Mouse (Mus musculus) neural tube, embryonic 12.5 days (tissue): ENCODE data around the gene Gcn1l1. TPM values are rescaled to one million over a fixed set of nuclear protein-coding genes. Genes with fewer than 3 reads are reported as not detected.
A peak's percentile ranks its signal among the peaks of the same experiment; 100 is the strongest.

Experiments used
- ATAC-seq: fragments of 200-750 bp; cut with Nextera tagmentation; 2 replicates; pipeline ENCODE4 v1.8.0; 2017; ENCODE audit warnings: low read depth, mild to moderate bottlenecking, moderate TSS enrichment, moderate library complexity; ENCODE audit not compliant: low FRiP score
- H3K27ac ChIP-seq: fragments of 300-500 bp; sonication (generic); 2 replicates; pipeline ENCODE4 v1.5.1; 2016
- H3K27me3 ChIP-seq: fragments of 300-500 bp; sonication (generic); replicated peaks from 2 replicates; pipeline ENCODE4 v1.6.1; 2016; ENCODE audit warnings: mild to moderate bottlenecking
- H3K36me3 ChIP-seq: fragments of 300-500 bp; sonication (generic); 2 replicates; pipeline ENCODE4 v1.6.1; 2016; ENCODE audit warnings: mild to moderate bottlenecking
- H3K4me1 ChIP-seq: fragments of 300-500 bp; sonication (generic); 2 replicates; pipeline ENCODE4 v1.6.1; 2016
- H3K4me2 ChIP-seq: fragments of 300-500 bp; sonication (generic); replicated peaks from 2 replicates; pipeline ENCODE4 v1.6.1; 2016; ENCODE audit warnings: mild to moderate bottlenecking
- H3K4me3 ChIP-seq: fragments of 300-500 bp; sonication (generic); 2 replicates; pipeline ENCODE4 v1.5.1; 2016
- H3K9ac ChIP-seq: fragments of 300-500 bp; sonication (generic); 2 replicates; pipeline ENCODE4 v1.6.1; 2016; ENCODE audit warnings: mild to moderate bottlenecking
- H3K9me3 ChIP-seq: fragments of 300-500 bp; sonication (generic); 2 replicates; pipeline ENCODE4 v1.6.1; 2016; ENCODE audit warnings: mild to moderate bottlenecking
- WGBS: fragments of 180-500 bp; shearing (Covaris S2); methylation state at CpG from one replicate; pipeline ENCODE4 v1.1.7; 2016; 5-methylcytosine and 5-hydroxymethylcytosine counted together
- polyA plus RNA-seq: library from polyadenylated mRNA; unstranded; fragments of >200 nt; fragmentation: Nextera tagmentation; extraction: Ambion mirVana; gene quantifications from 2 replicates; pipeline ENCODE4 v1.2.1, GENCODE M21; 2016

Gcn1l1 gene
- polyA plus RNA-seq, 1 experiment from 2014 or later: 47.1 TPM

DNA sequence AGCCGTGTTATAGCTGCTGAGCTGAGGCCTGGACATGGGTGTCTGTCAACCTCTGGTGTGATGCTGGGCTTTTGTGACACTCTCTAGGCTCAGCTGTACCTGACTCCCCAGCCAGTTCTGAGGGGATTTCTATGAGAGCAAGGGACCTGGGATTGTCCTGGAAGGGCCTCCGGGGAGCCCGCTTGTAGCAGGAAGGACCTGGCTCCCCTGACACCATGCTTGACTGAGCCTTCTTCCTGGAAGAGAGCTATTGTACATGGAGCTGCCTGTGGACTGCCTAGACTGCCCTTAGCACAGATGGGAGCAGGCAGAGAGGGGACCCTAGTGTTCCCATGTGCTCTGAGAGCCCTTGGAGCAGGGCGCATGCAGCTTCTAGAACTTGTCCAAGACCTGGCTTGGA, 39.6 kb upstream of the Gcn1l1 start:
- peaks cover 24% of the 10 kb centered on the region for H3K4me1 ChIP-seq
- H3K27ac ChIP-seq: no peak overlapping the region
- ATAC-seq: no peak
- H3K9ac ChIP-seq: no peak overlapping the region
- no peak overlapping the region for H3K4me3 ChIP-seq
- H3K27me3 ChIP-seq: no peaks in the 10 kb centered on the region
- WGBS: 93% methylated on average over 4 of the region's 4 CpGs
- H3K36me3 ChIP-seq: no peaks in the 10 kb centered on the region
- no peaks in the 10 kb centered on the region for H3K9me3 ChIP-seq
- H3K4me2 ChIP-seq: no peak overlapping the region

DNA sequence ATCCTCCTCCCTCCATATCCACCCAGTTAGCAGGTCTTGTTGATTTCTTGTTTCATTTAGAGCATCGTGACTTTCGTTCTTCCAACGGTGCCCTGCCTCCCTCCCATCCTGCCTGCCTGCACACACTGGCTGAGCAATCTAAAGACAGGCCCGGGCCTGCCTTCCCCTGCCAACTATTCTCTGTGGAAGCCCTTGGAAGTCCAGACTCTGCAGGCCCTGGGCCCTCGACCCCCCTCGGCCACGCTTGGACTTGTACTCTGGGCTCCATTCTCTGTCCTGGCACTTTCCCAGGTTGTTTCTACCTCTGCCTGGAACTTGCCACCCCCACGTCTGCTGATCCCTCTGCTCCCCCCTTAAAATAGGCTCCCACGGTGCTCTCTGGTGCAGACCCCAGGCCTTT, 39.1 kb upstream of the Gcn1l1 start:
- no peak overlapping the region for H3K4me2 ChIP-seq
- no peak for ATAC-seq
- 88% methylated on average over 9 of the region's 9 CpGs for WGBS
- H3K4me3 ChIP-seq: no peak overlapping the region
- no peak overlapping the region for H3K27ac ChIP-seq
- no peak overlapping the region for H3K9ac ChIP-seq
- H3K4me1 ChIP-seq: peaks cover 29% of the 10 kb centered on the region
- H3K27me3 ChIP-seq: no peaks in the 10 kb centered on the region
- no peaks in the 10 kb centered on the region for H3K36me3 ChIP-seq
- H3K9me3 ChIP-seq: no peaks in the 10 kb centered on the region

DNA sequence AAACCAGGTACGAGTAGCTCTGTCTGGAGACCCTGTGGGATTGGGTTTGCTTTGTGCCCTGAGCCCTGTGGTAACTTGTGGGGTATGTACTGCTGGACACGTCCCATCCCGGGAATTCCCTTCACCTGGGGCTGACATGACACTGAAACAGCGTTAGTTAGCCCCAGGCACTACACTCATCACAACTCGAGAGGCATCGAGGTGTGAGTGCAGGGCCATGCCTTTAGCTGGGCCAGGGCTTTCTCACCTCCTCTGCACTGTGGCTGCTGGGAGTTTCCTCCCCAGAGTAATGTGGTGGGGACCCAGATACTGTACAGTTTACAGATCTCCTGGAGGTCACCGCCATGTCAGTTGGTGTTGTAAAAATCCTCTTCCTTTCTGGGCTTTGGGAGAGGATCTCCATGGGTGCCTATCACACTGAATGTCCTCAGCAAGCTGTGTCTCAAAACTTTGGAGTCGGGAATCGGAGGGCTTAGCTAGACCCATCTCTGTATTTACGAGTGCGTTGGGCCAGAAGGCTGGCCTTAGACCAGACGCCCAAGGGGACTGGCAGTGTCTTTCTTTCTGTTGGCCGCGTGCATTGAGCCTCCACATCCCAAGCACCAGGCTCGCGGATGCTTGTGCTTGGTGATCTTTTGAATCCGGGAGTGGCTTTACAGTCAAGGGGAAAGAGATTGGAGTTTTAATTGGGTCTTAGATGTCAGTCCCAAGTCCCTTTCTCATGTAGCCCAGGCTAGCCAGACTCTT, 38.4 kb upstream of the Gcn1l1 start:
- no peak overlapping the region for H3K4me3 ChIP-seq
- H3K36me3 ChIP-seq: no peaks in the 10 kb centered on the region
- no peak overlapping the region for H3K27ac ChIP-seq
- no peak overlapping the region for H3K9ac ChIP-seq
- 91% methylated on average over 17 of the region's 17 CpGs for WGBS
- H3K9me3 ChIP-seq: no peaks in the 10 kb centered on the region
- H3K27me3 ChIP-seq: no peaks in the 10 kb centered on the region
- peaks cover 36% of the 10 kb centered on the region for H3K4me1 ChIP-seq
- ATAC-seq: no peak
- H3K4me2 ChIP-seq: no peak overlapping the region

DNA sequence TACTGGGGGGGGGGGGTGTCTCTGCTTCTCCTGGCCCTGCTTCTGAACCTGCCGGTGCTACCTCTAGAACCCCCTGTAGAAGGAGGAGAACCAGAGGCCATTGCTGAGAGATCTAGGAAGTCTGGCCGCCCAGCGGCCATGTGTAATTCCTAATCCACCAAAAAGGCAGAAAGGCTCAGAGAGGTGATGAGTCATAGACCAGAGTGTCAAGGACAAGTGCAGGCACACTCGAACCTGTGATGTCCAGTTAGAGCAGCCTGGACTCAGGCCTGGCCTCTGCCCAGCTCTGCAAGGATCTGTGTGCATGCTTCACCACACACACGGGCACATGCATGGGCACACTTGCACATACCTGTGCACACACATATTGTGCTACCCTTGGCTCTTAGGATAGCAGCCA, 36.9 kb upstream of the Gcn1l1 start:
- WGBS: 89% methylated on average over 5 of the region's 5 CpGs
- H3K4me2 ChIP-seq: no peak overlapping the region
- H3K4me3 ChIP-seq: no peak overlapping the region
- no peaks in the 10 kb centered on the region for H3K36me3 ChIP-seq
- H3K27ac ChIP-seq: no peak overlapping the region
- no peaks in the 10 kb centered on the region for H3K9me3 ChIP-seq
- H3K27me3 ChIP-seq: no peaks in the 10 kb centered on the region
- ATAC-seq: no peak
- no peak overlapping the region for H3K9ac ChIP-seq
- peaks cover 43% of the 10 kb centered on the region for H3K4me1 ChIP-seq

DNA sequence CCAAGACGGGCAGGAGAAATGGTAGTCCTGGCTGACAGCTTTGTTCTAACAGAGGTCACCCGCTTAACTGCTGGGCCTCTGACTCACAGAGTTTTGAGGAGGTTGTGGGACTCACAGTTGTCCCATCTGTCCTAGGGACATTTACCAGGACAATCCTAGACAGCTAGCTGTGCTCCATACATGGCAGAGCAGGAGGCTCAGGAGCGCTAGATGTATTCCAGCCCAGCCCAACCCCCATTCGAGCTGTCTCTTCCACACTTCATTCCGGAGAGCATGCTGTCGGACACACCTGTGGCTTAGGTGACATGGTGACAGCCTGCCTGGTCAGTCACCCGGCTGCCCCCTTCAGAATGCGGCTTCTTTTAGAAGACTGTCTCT, 35.7 kb upstream of the Gcn1l1 start:
- Histone ChIP-seq H3K9me3 (no peaks in the 10 kb centered on the region), H3K4me2 (no peak overlapping the region), H3K4me3 (no peak overlapping the region), H3K27me3 (no peaks in the 10 kb centered on the region), H3K36me3 (no peaks in the 10 kb centered on the region), H3K9ac (no peak overlapping the region), H3K4me1 (peaks cover 45% of the 10 kb centered on the region), H3K27ac (no peak overlapping the region)
- WGBS: 75% methylated on average over 8 of the region's 8 CpGs
- ATAC-seq: no peak

DNA sequence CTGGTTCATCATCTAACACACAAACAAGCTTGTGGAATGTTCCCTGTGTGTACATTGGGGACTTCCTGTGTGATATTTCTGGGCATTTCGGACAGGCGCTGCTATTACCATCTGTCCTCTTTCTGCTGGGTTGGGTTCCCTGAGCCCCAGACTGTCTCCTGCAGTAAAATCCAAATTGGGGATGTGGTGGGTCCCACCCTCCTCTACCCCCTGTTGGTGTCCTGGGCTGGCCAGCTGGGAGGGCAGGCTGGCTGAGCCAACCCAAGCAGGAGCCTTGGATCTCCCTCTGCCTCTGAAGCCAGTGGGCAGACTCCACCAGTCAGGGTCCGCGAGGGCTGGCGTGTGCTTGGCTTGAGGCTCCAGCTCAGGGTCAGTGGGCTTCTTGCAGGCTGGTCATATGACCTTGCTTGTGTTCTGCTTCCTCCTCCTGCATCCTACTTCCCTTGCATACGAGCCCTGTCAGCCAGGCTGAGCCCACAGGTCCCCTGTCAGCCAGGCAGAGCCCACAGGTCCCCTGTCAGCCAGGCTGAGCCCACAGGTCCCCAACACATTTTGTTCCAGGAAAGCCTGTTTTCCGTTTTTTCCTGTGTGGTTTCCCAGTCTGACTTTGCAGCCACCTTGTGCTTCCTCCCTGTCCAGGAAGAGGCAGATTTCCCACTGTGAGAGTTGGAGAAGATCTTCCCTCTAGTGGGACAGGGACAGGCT, 35.2 kb upstream of the Gcn1l1 start:
- Histone ChIP-seq H3K9me3 (no peaks in the 10 kb centered on the region), H3K9ac (0 out of 2 replicates have a peak overlapping the region, but pooled peaks have one; percentile 33), H3K36me3 (no peaks in the 10 kb centered on the region), H3K4me2 (no peak overlapping the region), H3K4me3 (no peak overlapping the region), H3K27me3 (0 out of 2 replicates have a peak, but pooled peaks cover 3% of the 10 kb centered on the region), H3K27ac (no peak overlapping the region; the same call in 1 of the 2 replicates), H3K4me1 (peaks cover 51% of the 10 kb centered on the region)
- WGBS: 70% methylated on average over 7 of the region's 7 CpGs
- ATAC-seq: no peak

DNA sequence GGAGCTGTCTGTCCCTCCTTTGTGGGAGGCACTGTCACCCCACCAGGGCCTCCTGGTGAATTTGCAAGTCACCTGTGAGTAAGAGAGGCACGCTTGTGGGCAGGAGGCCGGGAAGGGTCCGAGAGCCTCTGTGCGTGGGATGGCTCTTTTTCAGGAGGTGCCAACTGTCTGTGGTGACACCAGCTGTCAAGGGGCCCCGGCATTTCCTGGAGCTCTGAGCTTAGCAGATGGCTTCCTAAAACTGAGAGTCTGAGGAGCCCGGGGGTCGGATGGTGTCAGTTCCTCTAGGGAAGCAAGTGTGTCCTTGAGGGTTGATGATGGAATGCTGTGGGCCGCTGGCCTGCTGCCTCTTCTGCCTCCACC, 34.6 kb upstream of the Gcn1l1 start:
- no peak for ATAC-seq
- Histone ChIP-seq H3K27me3 (0 out of 2 replicates have a peak, but pooled peaks cover 3% of the 10 kb centered on the region), H3K4me1 (peaks cover 56% of the 10 kb centered on the region), H3K36me3 (no peaks in the 10 kb centered on the region), H3K9me3 (no peaks in the 10 kb centered on the region), H3K9ac (0 out of 2 replicates have a peak overlapping the region, but pooled peaks have one; percentile 33), H3K4me2 (no peak overlapping the region), H3K4me3 (no peak overlapping the region), H3K27ac (no peak overlapping the region)
- WGBS: 62% methylated on average over 8 of the region's 8 CpGs

DNA sequence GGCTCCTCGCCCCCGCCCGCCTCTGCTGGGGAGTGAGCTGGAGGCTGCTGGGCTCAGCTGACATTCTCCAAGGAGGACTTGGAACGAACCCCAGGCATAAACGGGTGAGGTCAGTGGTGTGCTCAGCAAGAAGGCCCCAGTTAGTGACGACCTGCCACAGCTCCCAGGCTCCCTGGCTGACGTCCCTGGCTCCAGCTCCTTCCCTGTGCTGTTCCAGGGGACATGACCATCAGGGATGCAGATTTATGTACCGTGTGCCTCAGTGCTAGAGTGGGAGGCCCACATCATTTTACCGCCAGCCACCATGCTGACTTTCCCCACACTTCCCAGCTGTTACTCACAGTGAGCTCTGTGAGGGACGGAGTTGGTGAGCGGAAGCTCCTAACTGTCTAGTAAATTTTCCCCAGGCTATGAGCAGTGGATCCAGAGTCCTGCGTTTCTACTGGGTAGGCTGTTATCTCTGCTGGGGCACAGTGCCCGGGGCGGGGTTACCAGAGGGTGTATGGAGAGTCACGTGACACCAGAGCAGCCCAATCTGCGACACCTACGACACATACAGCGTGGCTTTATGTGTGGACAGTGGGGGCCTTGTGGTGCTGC, 33.3 kb upstream of the Gcn1l1 start:
- peak overlapping the region; percentile 17; the same call in 1 of the 2 replicates for H3K9ac ChIP-seq
- 0 out of 2 replicates have a peak, but pooled peaks cover 3% of the 10 kb centered on the region for H3K27me3 ChIP-seq
- no peak overlapping the region for H3K4me3 ChIP-seq
- H3K4me2 ChIP-seq: peak overlapping the region; percentile 21
- peaks cover 58% of the 10 kb centered on the region for H3K4me1 ChIP-seq
- H3K36me3 ChIP-seq: no peaks in the 10 kb centered on the region
- H3K9me3 ChIP-seq: no peaks in the 10 kb centered on the region
- H3K27ac ChIP-seq: peak overlapping the region; percentile 27; the same call in 1 of the 2 replicates
- ATAC-seq: peak; percentile 66
- 41% methylated on average over 18 of the region's 18 CpGs for WGBS

DNA sequence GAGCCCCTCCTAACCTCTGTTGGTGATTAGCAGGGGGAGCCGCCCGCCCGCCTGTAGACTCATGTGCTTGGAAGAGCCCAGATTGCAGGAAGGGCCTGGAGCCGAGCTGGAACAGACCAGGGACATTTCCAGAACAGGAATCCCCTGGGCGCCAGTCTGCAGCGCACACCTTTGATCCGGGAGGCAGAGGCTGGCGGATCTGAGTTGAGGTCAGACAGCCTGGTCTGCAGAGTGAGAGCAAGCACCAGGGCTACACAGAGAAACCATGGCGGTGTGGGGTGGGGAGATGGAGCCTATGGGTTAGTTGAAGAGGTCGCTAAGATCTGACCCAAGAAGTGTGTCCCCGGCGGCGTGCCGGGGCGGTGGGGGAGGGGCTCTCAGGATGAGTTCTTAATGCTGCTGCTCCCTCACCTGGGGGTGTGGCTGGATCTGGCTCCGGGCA, 30.7 kb upstream of the Gcn1l1 start:
- Histone ChIP-seq H3K4me3 (no peak overlapping the region), H3K27ac (no peak overlapping the region), H3K4me1 (peaks cover 65% of the 10 kb centered on the region), H3K27me3 (0 out of 2 replicates have a peak, but pooled peaks cover 6% of the 10 kb centered on the region), H3K9me3 (no peaks in the 10 kb centered on the region), H3K36me3 (no peaks in the 10 kb centered on the region), H3K9ac (no peak overlapping the region), H3K4me2 (no peak overlapping the region)
- ATAC-seq: no peak
- WGBS: 24% methylated on average over 16 of the region's 16 CpGs

DNA sequence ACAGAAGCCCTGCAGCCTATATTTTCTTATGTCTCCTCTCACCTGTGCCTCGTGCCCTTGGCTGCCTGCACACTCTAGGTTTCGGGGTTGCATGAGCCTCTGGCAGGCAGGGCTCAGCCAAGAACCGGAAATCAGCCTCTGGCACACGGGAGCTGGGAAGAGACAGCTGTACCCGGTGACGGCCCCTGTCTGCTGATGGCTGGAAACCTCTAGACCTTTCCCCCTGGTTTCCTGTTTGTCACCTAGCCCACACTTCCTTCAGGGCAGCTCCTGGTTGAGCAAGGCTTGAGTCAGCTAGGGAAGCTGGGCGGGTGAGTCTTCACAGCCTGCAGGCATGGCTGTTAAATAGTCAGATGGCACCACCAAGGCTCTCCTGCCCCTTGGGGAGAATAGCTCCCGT, 30.2 kb upstream of the Gcn1l1 start:
- no peaks in the 10 kb centered on the region for H3K36me3 ChIP-seq
- H3K4me2 ChIP-seq: no peak overlapping the region
- H3K9me3 ChIP-seq: no peaks in the 10 kb centered on the region
- ATAC-seq: no peak
- peaks cover 62% of the 10 kb centered on the region for H3K4me1 ChIP-seq
- no peak overlapping the region for H3K9ac ChIP-seq
- WGBS: 58% methylated on average over 8 of the region's 8 CpGs
- 0 out of 2 replicates have a peak, but pooled peaks cover 6% of the 10 kb centered on the region for H3K27me3 ChIP-seq
- H3K27ac ChIP-seq: no peak overlapping the region
- H3K4me3 ChIP-seq: no peak overlapping the region

DNA sequence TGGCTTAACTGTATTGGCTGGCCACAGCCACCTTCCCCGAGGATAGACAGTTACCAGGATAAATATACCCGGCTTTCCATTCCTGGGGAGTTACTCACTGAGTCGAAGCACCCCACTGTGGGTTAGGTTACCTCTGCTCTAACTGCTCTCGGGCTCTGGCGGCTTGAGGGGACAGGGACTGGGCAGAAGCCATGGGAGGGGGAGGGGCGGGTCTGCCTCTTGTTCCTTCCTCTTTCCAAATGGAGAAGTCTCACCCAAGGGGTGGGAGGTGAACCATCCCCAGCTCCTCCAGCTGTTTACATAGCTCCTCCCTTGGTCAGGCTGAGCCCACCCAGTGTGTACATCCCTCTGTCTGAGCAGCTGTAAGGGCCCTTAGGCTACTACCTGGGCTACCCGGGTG, 29.4 kb upstream of the Gcn1l1 start:
- peaks cover 54% of the 10 kb centered on the region for H3K4me1 ChIP-seq
- H3K4me3 ChIP-seq: no peak overlapping the region
- no peak overlapping the region for H3K4me2 ChIP-seq
- 0 out of 2 replicates have a peak, but pooled peaks cover 6% of the 10 kb centered on the region for H3K27me3 ChIP-seq
- WGBS: 37% methylated on average over 7 of the region's 7 CpGs
- H3K36me3 ChIP-seq: no peaks in the 10 kb centered on the region
- H3K9me3 ChIP-seq: no peaks in the 10 kb centered on the region
- H3K9ac ChIP-seq: no peak overlapping the region
- H3K27ac ChIP-seq: no peak overlapping the region
- ATAC-seq: no peak

DNA sequence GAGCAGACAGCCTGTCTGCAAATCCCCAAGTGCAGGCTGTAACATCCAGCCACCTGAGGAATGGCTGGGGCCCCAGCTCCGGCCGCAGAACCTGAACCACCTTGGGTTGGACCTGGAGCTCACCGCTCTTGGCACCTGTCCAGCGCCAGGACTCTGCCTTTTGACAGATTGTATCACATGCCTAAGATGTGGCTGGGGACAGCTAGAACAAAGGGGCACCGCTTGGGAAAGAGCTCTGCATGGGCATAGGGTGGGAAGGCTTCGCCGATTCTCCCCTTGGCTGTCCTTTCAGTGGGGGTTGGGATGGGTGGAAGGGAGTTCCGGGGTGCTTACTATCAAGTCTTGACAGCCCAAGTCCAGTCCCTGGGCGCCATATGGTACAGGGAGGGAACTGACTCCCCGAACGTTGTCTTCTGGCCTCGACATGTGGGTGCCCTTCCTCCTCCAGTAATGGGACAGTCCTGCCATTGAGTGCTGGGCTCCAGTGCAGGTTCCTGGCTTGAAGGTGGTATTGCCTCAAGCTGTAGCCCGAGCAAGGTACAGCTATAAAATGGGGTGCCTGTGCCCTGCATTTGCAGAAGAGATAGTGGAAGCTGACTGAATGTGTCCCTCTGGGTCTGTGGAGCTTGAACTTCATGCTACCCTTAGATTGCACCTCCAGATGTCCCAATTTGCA, 26.9 kb upstream of the Gcn1l1 start:
- H3K9ac ChIP-seq: no peak overlapping the region
- H3K27ac ChIP-seq: no peak overlapping the region

More for the DNA sequence above, 26.9 kb upstream of the Gcn1l1 start:
- H3K9me3 ChIP-seq: no peaks in the 10 kb centered on the region
- ATAC-seq: peak; percentile 11; the same call in 1 of the 2 replicates
- 74% methylated on average over 13 of the region's 13 CpGs for WGBS
- no peak overlapping the region for H3K4me3 ChIP-seq
- no peaks in the 10 kb centered on the region for H3K36me3 ChIP-seq
- 0 out of 2 replicates have a peak overlapping the region, but pooled peaks have one; percentile 8 for H3K4me2 ChIP-seq
- H3K27me3 ChIP-seq: 0 out of 2 replicates have a peak, but pooled peaks cover 6% of the 10 kb centered on the region
- H3K4me1 ChIP-seq: peaks cover 40% of the 10 kb centered on the region
